Mouse (Mus musculus) forebrain, embryonic 16.5 days (tissue): Measurements from ENCODE around the gene Btbd1. TPM values are rescaled to one million over a fixed set of nuclear protein-coding genes. Genes with fewer than 3 reads are reported as not detected.

Source experiments
- ATAC-seq: fragments of 200-750 bp; cut with Nextera tagmentation; 2 replicates; pipeline ENCODE4 v1.8.0; 2017; ENCODE audit warnings: mild to moderate bottlenecking, moderate library complexity
- H3K27ac ChIP-seq: fragments of 300-500 bp; sonication (generic); 2 replicates; pipeline ENCODE4 v1.5.1; 2014; ENCODE audit warnings: low read length, control low read depth
- H3K27me3 ChIP-seq: fragments of 300-500 bp; sonication (generic); replicated peaks from 2 replicates; pipeline ENCODE4 v1.6.1; 2014; ENCODE audit warnings: low read length; ENCODE audit not compliant: control insufficient read depth, insufficient read depth
- H3K36me3 ChIP-seq: fragments of 300-500 bp; sonication (generic); 2 replicates; pipeline ENCODE4 v1.6.1; 2014; ENCODE audit not compliant: control insufficient read depth, insufficient read depth
- H3K4me1 ChIP-seq: fragments of 300-500 bp; sonication (generic); replicated peaks from 2 replicates; pipeline ENCODE4 v1.6.1; 2014; ENCODE audit warnings: low read length; ENCODE audit not compliant: control insufficient read depth, insufficient read depth
- H3K4me2 ChIP-seq: fragments of 300-500 bp; sonication (generic); 2 replicates; pipeline ENCODE4 v1.6.1; 2014; ENCODE audit warnings: mild to moderate bottlenecking, low read length, control low read depth
- H3K4me3 ChIP-seq: fragments of 300-500 bp; sonication (generic); replicated peaks from 2 replicates; pipeline ENCODE4 v1.5.1; 2014; ENCODE audit warnings: mild to moderate bottlenecking, low read length, control low read depth
- H3K9ac ChIP-seq: fragments of 300-500 bp; sonication (generic); replicated peaks from 2 replicates; pipeline ENCODE4 v1.6.1; 2014; ENCODE audit warnings: low read depth, low read length, control low read depth
- H3K9me3 ChIP-seq: fragments of 300-500 bp; sonication (generic); 2 replicates; pipeline ENCODE4 v1.6.1; 2016; ENCODE audit warnings: low read length; ENCODE audit not compliant: control insufficient read depth
- WGBS: fragments of 180-500 bp; shearing (Covaris S2); extraction: QIAGEN DNeasy Blood & Tissue Kit; methylation state at CpG from one replicate; pipeline ENCODE4 v1.1.7; 2014; 5-methylcytosine and 5-hydroxymethylcytosine counted together
- polyA plus RNA-seq: library from polyadenylated mRNA; unstranded; fragments of >200 nt; fragmentation: Nextera tagmentation; extraction: Ambion mirVana; gene quantifications from 2 replicates; pipeline ENCODE4 v1.2.1, GENCODE M21; 2015

Btbd1 gene
- polyA plus RNA-seq: 99.0 and 109 TPM in 2 replicates

GRCm38 (mm10) chr7:81829379-81829894 is at the start of gene Btbd1:
Gene Btbd1, minus strand, starts transcription at chr7:81829431.
- Histone ChIP-seq H3K9me3 (no peaks in the 10 kb centered on the region), H3K27me3 (no peaks in the 10 kb centered on the region), H3K27ac (peak within 1 kb of the TSS; percentile 95), H3K4me2 (peak within 1 kb of the TSS; percentile 73), H3K4me3 (peak within 1 kb of the TSS; percentile 81), H3K36me3 (no peaks in the 10 kb centered on the region), H3K4me1 (peaks cover 36% of the 10 kb centered on the region), H3K9ac (peak within 1 kb of the TSS; percentile 82)
- under 1% methylated on average over 34 of the region's 58 CpGs for WGBS
- ATAC-seq: peak; percentile 93

GRCm38 (mm10) chr7:81875372-81875771 is 46.1 kb upstream of the Btbd1 start:
- ATAC-seq: no peak
- no peaks in the 10 kb centered on the region for H3K9me3 ChIP-seq
- H3K4me1 ChIP-seq: no peaks in the 10 kb centered on the region
- H3K27ac ChIP-seq: no peak overlapping the region
- H3K36me3 ChIP-seq: no peaks in the 10 kb centered on the region
- 85% methylated on average over 9 of the region's 9 CpGs for WGBS
- H3K4me2 ChIP-seq: no peak overlapping the region
- H3K27me3 ChIP-seq: no peaks in the 10 kb centered on the region
- H3K4me3 ChIP-seq: no peak overlapping the region
- no peak overlapping the region for H3K9ac ChIP-seq

- no peak overlapping the region for H3K4me3 ChIP-seq
- H3K4me1 ChIP-seq: no peaks in the 10 kb centered on the region
- ATAC-seq: 0 out of 2 replicates have a peak, but pooled peaks have one; percentile 32
- no peaks in the 10 kb centered on the region for H3K9me3 ChIP-seq
- no peaks in the 10 kb centered on the region for H3K36me3 ChIP-seq
- 66% methylated on average over 6 of the region's 6 CpGs for WGBS
- no peak overlapping the region for H3K9ac ChIP-seq
- no peak overlapping the region for H3K27ac ChIP-seq
- H3K4me2 ChIP-seq: no peak overlapping the region
- H3K27me3 ChIP-seq: no peaks in the 10 kb centered on the region
These were observed 45.4 kb upstream of the Btbd1 start for GRCm38 (mm10) chr7:81874636-81875035.

GRCm38 (mm10) chr7:81873807-81874206 is 44.6 kb upstream of the Btbd1 start:
- no peak overlapping the region for H3K4me3 ChIP-seq
- 92% methylated on average over 1 of the region's 1 CpGs for WGBS
- no peak overlapping the region for H3K4me2 ChIP-seq
- no peak overlapping the region for H3K9ac ChIP-seq
- no peaks in the 10 kb centered on the region for H3K36me3 ChIP-seq
- H3K4me1 ChIP-seq: peaks cover 2% of the 10 kb centered on the region; the same call in 1 of the 2 replicates
- H3K9me3 ChIP-seq: no peaks in the 10 kb centered on the region
- no peak overlapping the region for H3K27ac ChIP-seq
- ATAC-seq: no peak
- no peaks in the 10 kb centered on the region for H3K27me3 ChIP-seq

- H3K27ac ChIP-seq: no peak overlapping the region
- no peak for ATAC-seq
- 81% methylated on average over 13 of the region's 13 CpGs for WGBS
- no peaks in the 10 kb centered on the region for H3K36me3 ChIP-seq
- H3K27me3 ChIP-seq: no peaks in the 10 kb centered on the region
- no peak overlapping the region for H3K4me3 ChIP-seq
- H3K9ac ChIP-seq: no peak overlapping the region
- H3K9me3 ChIP-seq: no peaks in the 10 kb centered on the region
- H3K4me1 ChIP-seq: peaks cover 6% of the 10 kb centered on the region
- H3K4me2 ChIP-seq: no peak overlapping the region
These were observed 43.3 kb upstream of the Btbd1 start for GRCm38 (mm10) chr7:81872493-81873013.

GRCm38 (mm10) chr7:81868158-81868557 is 38.9 kb upstream of the Btbd1 start:
- no peak overlapping the region for H3K4me2 ChIP-seq
- H3K9ac ChIP-seq: no peak overlapping the region
- peak; percentile 92 for ATAC-seq
- H3K4me1 ChIP-seq: peaks cover 6% of the 10 kb centered on the region
- 13% methylated on average over 6 of the region's 6 CpGs for WGBS
- no peak overlapping the region for H3K4me3 ChIP-seq
- H3K27me3 ChIP-seq: no peaks in the 10 kb centered on the region
- no peaks in the 10 kb centered on the region for H3K9me3 ChIP-seq
- peak overlapping the region; percentile 52 for H3K27ac ChIP-seq
- H3K36me3 ChIP-seq: no peaks in the 10 kb centered on the region

GRCm38 (mm10) chr7:81867231-81867930 is 38.1 kb upstream of the Btbd1 start:
- no peak for ATAC-seq
- no peak overlapping the region for H3K4me3 ChIP-seq
- H3K9ac ChIP-seq: no peak overlapping the region
- no peaks in the 10 kb centered on the region for H3K27me3 ChIP-seq
- no peak overlapping the region for H3K27ac ChIP-seq
- 92% methylated on average over 9 of the region's 9 CpGs for WGBS
- no peak overlapping the region for H3K4me2 ChIP-seq
- H3K36me3 ChIP-seq: no peaks in the 10 kb centered on the region
- peaks cover 6% of the 10 kb centered on the region for H3K4me1 ChIP-seq
- H3K9me3 ChIP-seq: no peaks in the 10 kb centered on the region

- H3K4me3 ChIP-seq: no peak overlapping the region
- H3K4me1 ChIP-seq: peaks cover 6% of the 10 kb centered on the region
- H3K27me3 ChIP-seq: no peaks in the 10 kb centered on the region
- H3K9me3 ChIP-seq: no peaks in the 10 kb centered on the region
- H3K27ac ChIP-seq: no peak overlapping the region
- H3K36me3 ChIP-seq: no peaks in the 10 kb centered on the region
- H3K9ac ChIP-seq: no peak overlapping the region
- ATAC-seq: no peak
- H3K4me2 ChIP-seq: no peak overlapping the region
- WGBS: 96% methylated on average over 6 of the region's 6 CpGs
These were observed 36.7 kb upstream of the Btbd1 start for GRCm38 (mm10) chr7:81865937-81866336.

GRCm38 (mm10) chr7:81864552-81864951 is 35.3 kb upstream of the Btbd1 start:
- Histone ChIP-seq H3K27me3 (0 out of 2 replicates have a peak, but pooled peaks cover 3% of the 10 kb centered on the region), H3K4me3 (no peak overlapping the region), H3K9me3 (no peaks in the 10 kb centered on the region), H3K4me2 (no peak overlapping the region), H3K36me3 (no peaks in the 10 kb centered on the region), H3K27ac (no peak overlapping the region), H3K4me1 (peaks cover 15% of the 10 kb centered on the region), H3K9ac (no peak overlapping the region)
- 94% methylated on average over 6 of the region's 6 CpGs for WGBS
- no peak for ATAC-seq
